Mouse (Mus musculus): ENCODE measurements around the gene Plppr1. TPM values are rescaled to one million over a fixed set of nuclear protein-coding genes. Genes with fewer than 3 reads are reported as not detected.

Gene Plppr1
- not detected in 4 replicates for total RNA-seq (2023; ENCODE audit: inconsistent age)

DNA sequence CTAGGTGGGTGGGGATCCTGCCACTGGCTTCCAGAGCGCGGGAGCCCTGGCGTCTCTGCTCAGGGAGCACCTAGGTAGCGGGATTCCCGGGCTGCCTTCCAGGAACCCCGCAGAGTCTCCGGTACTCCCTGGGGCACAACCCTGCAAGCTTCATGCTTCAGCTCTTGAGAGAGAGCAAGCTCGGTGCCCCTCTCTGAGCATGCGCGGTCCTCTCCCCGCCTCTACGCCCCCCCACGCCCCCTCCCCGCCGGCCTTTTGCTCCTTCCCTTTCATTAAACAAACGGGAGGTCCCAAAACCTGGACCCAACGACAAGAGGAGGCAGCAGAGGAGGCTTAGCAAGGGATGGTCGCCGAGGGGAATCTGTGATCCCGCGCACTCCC is at the start of gene Plppr1:
Plppr1 (plus strand) TSS at position 253 of the 381 bp plus-strand sequence.

